Mouse (Mus musculus) kidney, embryonic 16.5 days (tissue): Measurements from ENCODE around the gene Themis3. TPM values are rescaled to one million over a fixed set of nuclear protein-coding genes. Genes with fewer than 3 reads are reported as not detected.
A peak's percentile ranks its signal among the peaks of the same experiment; 100 is the strongest.

ENCODE experiments used
- ATAC-seq: fragments of 200-750 bp; cut with Nextera tagmentation; 2 replicates; pipeline ENCODE4 v1.8.0; 2017; ENCODE audit warnings: moderate TSS enrichment; ENCODE audit not compliant: low FRiP score, low TSS enrichment
- H3K27ac ChIP-seq: fragments of 300-500 bp; sonication (generic); 2 replicates; pipeline ENCODE4 v1.5.1; 2014; ENCODE audit warnings: low read length
- H3K27me3 ChIP-seq: fragments of 300-500 bp; sonication (generic); 2 replicates; pipeline ENCODE4 v1.6.1; 2014; ENCODE audit warnings: low read length, control low read depth, mixed read lengths; ENCODE audit not compliant: insufficient read depth
- H3K36me3 ChIP-seq: fragments of 300-500 bp; sonication (generic); 2 replicates; pipeline ENCODE4 v1.6.1; 2014; ENCODE audit warnings: low read length, control low read depth, mixed read lengths; ENCODE audit not compliant: insufficient read depth
- H3K4me1 ChIP-seq: fragments of 300-500 bp; sonication (generic); 2 replicates; pipeline ENCODE4 v1.6.1; 2014; ENCODE audit warnings: low read length, control low read depth, mixed read lengths; ENCODE audit not compliant: insufficient read depth
- H3K4me2 ChIP-seq: fragments of 300-500 bp; sonication (generic); replicated peaks from 2 replicates; pipeline ENCODE4 v1.6.1; 2014; ENCODE audit warnings: low read depth, low read length
- H3K4me3 ChIP-seq: fragments of 300-500 bp; sonication (generic); 2 replicates; pipeline ENCODE4 v1.5.1; 2014; ENCODE audit warnings: mild to moderate bottlenecking, low read length
- H3K9ac ChIP-seq: fragments of 300-500 bp; sonication (generic); replicated peaks from 2 replicates; pipeline ENCODE4 v1.6.1; 2014; ENCODE audit warnings: low read length
- H3K9me3 ChIP-seq: fragments of 300-500 bp; sonication (generic); 2 replicates; pipeline ENCODE4 v1.6.1; 2016; ENCODE audit warnings: low read length, control low read depth
- WGBS: fragments of 180-500 bp; shearing (Covaris S2); extraction: QIAGEN DNeasy Blood & Tissue Kit; methylation state at CpG from one replicate; pipeline ENCODE4 v1.1.7; 2014; 5-methylcytosine and 5-hydroxymethylcytosine counted together
- polyA plus RNA-seq: library from polyadenylated mRNA; unstranded; fragments of >200 nt; fragmentation: Nextera tagmentation; extraction: Ambion mirVana; gene quantifications from 2 replicates; pipeline ENCODE4 v1.2.1, GENCODE M21; 2015

The Themis3 gene
- polyA plus RNA-seq, 1 experiment from 2014 or later = 0.10 TPM

GRCm38 (mm10) chr17:66518877-66519553, 75.4 kb downstream of the Themis3 start:
- Histone ChIP-seq H3K36me3 (no peaks in the 10 kb centered on the region), H3K27me3 (no peaks in the 10 kb centered on the region), H3K27ac (no peak overlapping the region), H3K9ac (peak overlapping the region; percentile 93), H3K4me2 (peak overlapping the region; percentile 76), H3K9me3 (no peaks in the 10 kb centered on the region), H3K4me1 (peaks cover 19% of the 10 kb centered on the region), H3K4me3 (peak overlapping the region; percentile 91)
- WGBS = under 1% methylated on average over 52 of the region's 57 CpGs
- ATAC-seq = peak; percentile 69

DNA sequence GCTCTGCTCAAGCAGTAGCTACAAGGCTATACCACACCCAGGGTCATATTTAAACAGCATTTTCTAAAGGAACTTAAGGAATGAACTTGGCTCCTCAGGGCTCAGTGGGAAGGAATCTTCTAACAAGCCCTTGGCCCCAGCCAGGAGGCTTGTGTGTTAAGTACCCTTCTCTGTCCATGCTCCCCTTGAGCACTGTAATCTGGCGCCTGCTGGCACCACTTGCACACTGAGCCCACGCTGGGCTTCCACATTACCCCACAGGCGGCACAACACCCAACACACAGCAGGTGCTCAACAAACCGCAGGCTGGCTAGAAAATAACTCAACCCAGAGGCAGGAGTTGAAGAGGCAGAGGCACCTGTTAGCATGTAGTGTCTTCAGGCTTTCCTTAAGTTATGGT, 77.5 kb downstream of the Themis3 start:
- no peak overlapping the region for H3K9ac ChIP-seq
- 92% methylated on average over 4 of the region's 4 CpGs for WGBS
- H3K27ac ChIP-seq = no peak overlapping the region
- no peaks in the 10 kb centered on the region for H3K9me3 ChIP-seq
- H3K4me2 ChIP-seq = no peak overlapping the region
- H3K4me3 ChIP-seq = no peak overlapping the region
- no peak for ATAC-seq
- H3K36me3 ChIP-seq = peaks cover 10% of the 10 kb centered on the region; the same call in 1 of the 2 replicates
- peaks cover 29% of the 10 kb centered on the region for H3K4me1 ChIP-seq
- no peaks in the 10 kb centered on the region for H3K27me3 ChIP-seq

DNA sequence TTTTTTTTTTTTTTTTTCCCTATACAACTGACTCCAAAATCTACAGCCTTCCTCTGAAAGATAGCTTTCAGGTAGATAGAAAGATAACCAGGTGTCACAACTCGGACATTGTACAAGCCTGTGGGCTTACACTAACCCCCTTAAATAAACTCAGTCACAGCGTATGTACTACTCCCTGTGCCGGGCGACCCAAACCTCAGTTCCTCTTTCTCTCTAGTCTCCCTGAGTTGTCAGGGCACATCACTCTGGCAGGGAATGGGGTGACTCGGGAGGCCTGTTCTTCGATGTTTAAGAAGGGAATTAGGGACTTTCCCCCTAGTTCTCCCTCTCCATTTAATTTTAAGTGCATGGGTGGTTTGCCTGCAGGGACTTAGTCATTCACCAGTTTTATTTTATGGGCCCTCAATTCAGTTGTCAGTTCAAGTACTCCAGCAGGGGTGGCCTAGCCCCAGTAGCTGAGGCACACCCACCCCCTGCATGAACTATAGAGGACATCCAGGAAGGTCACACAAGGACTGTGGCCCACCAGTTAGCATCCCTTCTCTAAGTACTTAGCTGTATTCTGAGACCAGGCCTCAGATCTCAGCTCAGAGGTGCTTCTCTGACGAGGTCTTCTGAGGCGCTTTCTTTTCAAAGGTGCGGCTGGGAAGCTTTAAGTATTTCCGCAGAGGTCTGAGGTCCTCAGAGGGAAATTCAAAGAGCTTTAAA, 80.0 kb downstream of the Themis3 start:
- H3K36me3 ChIP-seq = peaks cover 12% of the 10 kb centered on the region; the same call in 1 of the 2 replicates
- no peak overlapping the region for H3K9ac ChIP-seq
- H3K4me1 ChIP-seq = peaks cover 33% of the 10 kb centered on the region
- no peaks in the 10 kb centered on the region for H3K9me3 ChIP-seq
- no peak overlapping the region for H3K27ac ChIP-seq
- WGBS = 77% methylated on average over 10 of the region's 10 CpGs
- no peak for ATAC-seq
- H3K27me3 ChIP-seq = no peaks in the 10 kb centered on the region
- no peak overlapping the region for H3K4me2 ChIP-seq
- no peak overlapping the region for H3K4me3 ChIP-seq

- no peak for ATAC-seq
- no peak overlapping the region; the same call in 1 of the 2 replicates for H3K4me2 ChIP-seq
- H3K4me1 ChIP-seq = peaks cover 21% of the 10 kb centered on the region; the same call in 1 of the 2 replicates
- H3K27me3 ChIP-seq = no peaks in the 10 kb centered on the region
- no peak overlapping the region for H3K4me3 ChIP-seq
- H3K9me3 ChIP-seq = no peaks in the 10 kb centered on the region
- H3K27ac ChIP-seq = no peak overlapping the region
- WGBS = 69% methylated on average over 15 of the region's 15 CpGs
- no peak overlapping the region for H3K9ac ChIP-seq
- peaks cover 12% of the 10 kb centered on the region; the same call in 1 of the 2 replicates for H3K36me3 ChIP-seq
These were observed 82.0 kb downstream of the Themis3 start for GRCm38 (mm10) chr17:66512202-66512956.

- ATAC-seq = peak; percentile 58
- H3K9ac ChIP-seq = no peak overlapping the region
- no peaks in the 10 kb centered on the region for H3K9me3 ChIP-seq
- WGBS = 29% methylated on average over 10 of the region's 10 CpGs
- H3K4me3 ChIP-seq = no peak overlapping the region
- H3K27ac ChIP-seq = no peak overlapping the region
- H3K4me1 ChIP-seq = peaks cover 18% of the 10 kb centered on the region; the same call in 1 of the 2 replicates
- H3K36me3 ChIP-seq = peaks cover 20% of the 10 kb centered on the region
- H3K4me2 ChIP-seq = no peak overlapping the region
- no peaks in the 10 kb centered on the region for H3K27me3 ChIP-seq
These were observed 84.2 kb downstream of the Themis3 start for GRCm38 (mm10) chr17:66510221-66510683.

- no peak overlapping the region for H3K4me3 ChIP-seq
- H3K9me3 ChIP-seq = no peaks in the 10 kb centered on the region
- no peaks in the 10 kb centered on the region for H3K27me3 ChIP-seq
- peak; percentile 52; the same call in 1 of the 2 replicates for ATAC-seq
- 81% methylated on average over 9 of the region's 9 CpGs for WGBS
- H3K9ac ChIP-seq = no peak overlapping the region
- no peak overlapping the region for H3K27ac ChIP-seq
- peaks cover 11% of the 10 kb centered on the region; the same call in 1 of the 2 replicates for H3K4me1 ChIP-seq
- no peak overlapping the region for H3K4me2 ChIP-seq
- peaks cover 25% of the 10 kb centered on the region for H3K36me3 ChIP-seq
These were observed 87.1 kb downstream of the Themis3 start for GRCm38 (mm10) chr17:66507049-66507954.

DNA sequence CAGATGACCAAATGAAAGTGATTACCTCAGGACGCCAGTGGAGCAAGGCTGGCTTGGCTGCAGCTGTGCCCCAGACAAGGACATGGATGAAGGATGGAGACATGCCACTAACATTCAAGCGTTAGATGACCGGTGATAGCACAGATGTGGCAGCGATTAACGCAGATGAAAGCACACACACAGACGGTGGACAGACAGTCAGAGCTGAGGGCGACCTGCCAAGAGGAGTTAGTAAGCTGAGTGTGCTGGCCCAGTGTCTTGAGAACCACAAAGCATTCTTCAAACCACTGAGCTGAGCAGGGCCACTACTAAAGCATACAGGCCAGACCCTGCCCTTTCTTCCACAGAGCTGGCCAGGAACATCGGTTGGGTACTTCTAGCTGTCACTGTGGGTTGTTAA, 89.5 kb downstream of the Themis3 start:
- peaks cover 33% of the 10 kb centered on the region for H3K36me3 ChIP-seq
- ATAC-seq = no peak
- no peak overlapping the region for H3K27ac ChIP-seq
- 90% methylated on average over 8 of the region's 8 CpGs for WGBS
- no peaks in the 10 kb centered on the region for H3K4me1 ChIP-seq
- H3K4me3 ChIP-seq = no peak overlapping the region
- no peak overlapping the region for H3K9ac ChIP-seq
- H3K4me2 ChIP-seq = no peak overlapping the region
- H3K27me3 ChIP-seq = no peaks in the 10 kb centered on the region
- no peaks in the 10 kb centered on the region for H3K9me3 ChIP-seq
